Mouse (Mus musculus): ENCODE results near the gene Eln.

The Eln gene

DNA sequence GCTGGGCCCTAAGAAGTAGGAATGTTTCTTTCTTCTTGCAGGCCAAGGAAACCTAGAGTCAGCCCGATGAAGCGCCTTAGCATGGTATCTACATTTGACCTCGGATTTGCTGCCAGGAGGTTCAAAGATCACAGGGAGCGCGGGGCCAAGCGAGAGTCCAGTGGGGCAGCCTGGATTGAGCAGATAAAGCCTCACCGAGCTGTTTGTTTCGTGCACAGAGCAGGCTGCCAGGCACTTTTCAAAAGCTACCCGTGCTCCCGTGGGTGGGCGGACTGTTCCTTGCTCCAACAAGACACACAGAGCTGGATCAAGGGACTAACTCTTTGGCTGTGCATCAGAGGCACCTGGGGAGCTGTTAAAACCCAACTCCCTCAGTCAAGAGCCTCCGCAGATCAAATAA lies 3.1 kb downstream of the Eln start:
- peak; percentile 32 for DNase-seq (ENCODE audit: low spot score)

- no peak for DNase-seq (ENCODE audit: low spot score)
Measured at GRCm38 (mm10) chr5:134742221-134742795, 4.8 kb downstream of the Eln start.

DNA sequence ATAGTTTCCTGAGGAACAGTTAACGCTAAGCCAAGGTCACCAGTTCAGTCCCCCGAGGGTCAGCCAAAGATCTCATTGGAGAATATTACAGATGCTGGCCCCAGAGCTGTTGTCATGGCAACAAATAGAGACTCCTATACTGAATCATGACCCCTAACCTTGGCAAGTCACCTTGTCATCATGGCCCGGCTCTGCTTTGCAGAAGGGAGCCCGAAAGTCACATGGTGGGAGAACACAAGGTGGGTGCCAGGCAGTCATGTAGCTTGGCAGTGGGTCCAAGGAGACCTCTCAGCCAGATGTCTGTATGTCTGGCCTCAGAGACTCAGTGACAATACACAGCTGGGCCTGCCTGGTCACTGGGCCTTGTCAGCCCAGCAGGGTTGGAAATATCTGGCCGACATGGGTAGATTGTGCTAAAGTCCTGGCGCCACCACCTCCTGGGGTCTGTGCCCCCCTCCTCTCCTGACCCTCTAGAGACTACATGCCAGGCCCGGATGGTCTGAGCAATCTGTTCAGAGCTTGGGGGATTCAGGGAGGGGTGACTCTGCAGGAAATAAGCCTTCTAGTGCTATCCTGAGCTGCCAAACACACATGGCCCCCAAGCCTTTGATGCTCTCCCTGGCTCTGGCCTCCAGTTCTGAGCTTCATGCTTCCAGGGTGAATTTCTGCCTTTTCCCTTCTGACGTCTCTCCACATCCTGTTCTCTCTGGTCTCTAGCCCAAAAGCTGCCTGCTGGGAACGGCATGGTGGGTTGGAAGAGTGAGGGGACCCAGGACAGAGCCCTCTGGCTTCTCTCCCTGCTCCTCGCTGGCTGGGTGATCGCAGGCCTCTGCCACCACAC lies 6.4 kb downstream of the Eln start:
- no peak for DNase-seq (ENCODE audit: low spot score)

GRCm38 (mm10) chr5:134739951-134740350 lies 7.2 kb downstream of the Eln start:
- DNase-seq (ENCODE audit: low spot score): no peak

DNA sequence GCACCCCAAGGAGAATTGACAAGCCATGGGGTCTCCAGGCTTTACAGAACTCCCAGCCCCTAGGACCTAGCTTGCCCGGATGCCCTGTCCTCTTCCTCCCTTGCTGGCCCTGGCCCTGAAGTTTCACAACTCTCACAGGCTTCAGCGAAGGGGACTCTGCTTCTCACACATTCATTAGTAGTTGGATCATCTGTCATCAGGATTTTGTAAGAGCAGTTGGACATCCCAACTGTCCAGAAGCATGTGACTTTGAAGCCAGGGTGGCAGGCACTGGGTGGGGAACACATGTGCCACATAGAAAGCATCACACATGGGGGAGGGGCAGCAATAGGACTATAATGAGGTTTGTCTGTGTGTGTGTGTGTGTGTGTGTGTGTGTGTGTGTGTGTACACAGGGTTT lies 12.2 kb downstream of the Eln start:
- no peak for DNase-seq (ENCODE audit: low spot score)

DNA sequence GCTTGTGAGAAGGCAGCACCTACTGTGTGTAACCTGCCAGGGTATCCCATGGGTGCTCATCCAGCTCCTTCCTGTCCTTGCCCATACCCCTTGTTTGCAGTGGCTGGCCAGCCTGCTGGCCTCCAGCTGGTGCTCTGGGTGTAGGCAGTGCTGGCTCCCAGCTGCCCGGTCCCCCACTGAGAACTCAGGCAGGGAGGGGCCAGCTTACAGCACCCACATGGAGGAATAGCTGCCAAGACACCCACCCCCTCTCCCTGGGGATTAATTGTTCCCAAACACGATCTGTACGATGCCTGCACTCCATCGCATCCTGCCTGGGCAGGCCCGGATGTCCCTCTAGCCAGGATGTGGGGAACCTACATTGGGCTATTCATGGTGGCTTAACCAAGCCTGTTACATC lies 13.1 kb downstream of the Eln start:
- DNase-seq (ENCODE audit: low spot score): no peak

- DNase-seq (ENCODE audit: low spot score): no peak
Measured at GRCm38 (mm10) chr5:134733241-134733640, 13.9 kb downstream of the Eln start.

GRCm38 (mm10) chr5:134729124-134729523 lies 18.0 kb downstream of the Eln start:
- DNase-seq (ENCODE audit: low spot score): no peak

DNA sequence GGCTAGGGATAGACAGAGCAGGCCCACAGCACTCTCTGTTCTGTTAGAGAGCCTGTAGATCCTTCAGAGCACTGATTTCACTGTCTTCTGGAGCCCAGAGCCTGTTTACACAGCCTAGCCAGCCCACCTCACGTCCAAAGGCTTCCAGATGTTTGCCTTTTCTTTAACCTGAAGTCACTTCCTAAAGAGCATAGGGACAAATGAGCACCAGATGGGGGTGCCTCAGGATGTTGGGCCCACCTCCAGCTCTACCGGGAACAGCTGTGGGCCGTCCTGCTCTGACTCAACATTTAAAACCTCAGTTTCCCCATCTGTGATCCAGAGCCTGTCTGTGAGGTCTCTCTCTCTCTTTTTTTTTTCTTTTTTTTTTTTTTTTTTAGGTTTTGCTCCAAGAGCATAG lies 18.6 kb downstream of the Eln start:
- no peak for DNase-seq (ENCODE audit: low spot score)

DNA sequence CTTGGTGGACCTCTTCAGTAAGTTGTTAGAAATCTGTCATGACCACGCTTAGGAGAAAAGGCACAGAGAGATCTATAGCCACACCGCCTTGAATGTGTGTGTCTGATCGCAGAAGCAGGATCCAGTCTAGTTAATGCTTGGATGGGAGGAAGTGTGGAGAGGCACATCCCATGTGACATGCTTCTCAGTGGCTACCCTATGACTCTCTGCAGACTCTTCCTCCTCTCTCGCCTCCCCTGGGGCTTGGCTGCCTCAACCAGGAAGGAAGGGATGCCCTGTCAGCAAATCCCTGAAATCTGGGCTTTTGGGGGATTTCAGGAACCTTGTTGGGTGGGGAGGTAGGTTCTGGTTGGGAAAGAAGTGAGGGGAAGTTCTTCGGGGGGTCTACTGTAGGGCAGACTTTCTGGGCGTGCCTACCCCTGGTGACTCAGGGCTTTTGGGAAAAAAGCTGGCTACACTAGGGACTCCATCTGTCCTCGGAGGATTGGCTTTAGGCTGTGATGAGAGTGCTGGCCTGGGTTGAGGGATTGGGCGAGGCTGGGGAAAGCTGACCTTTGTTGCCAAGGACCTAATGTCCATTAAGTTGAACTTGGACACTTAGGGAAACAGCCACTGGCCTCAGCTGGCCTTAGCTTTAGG lies 20.0 kb downstream of the Eln start:
- DNase-seq (ENCODE audit: low spot score): no peak

GRCm38 (mm10) chr5:134725299-134725698 lies 21.8 kb downstream of the Eln start:
- no peak for DNase-seq (ENCODE audit: low spot score)

GRCm38 (mm10) chr5:134720058-134720457 lies 27.1 kb downstream of the Eln start:
- DNase-seq (ENCODE audit: low spot score): no peak

DNA sequence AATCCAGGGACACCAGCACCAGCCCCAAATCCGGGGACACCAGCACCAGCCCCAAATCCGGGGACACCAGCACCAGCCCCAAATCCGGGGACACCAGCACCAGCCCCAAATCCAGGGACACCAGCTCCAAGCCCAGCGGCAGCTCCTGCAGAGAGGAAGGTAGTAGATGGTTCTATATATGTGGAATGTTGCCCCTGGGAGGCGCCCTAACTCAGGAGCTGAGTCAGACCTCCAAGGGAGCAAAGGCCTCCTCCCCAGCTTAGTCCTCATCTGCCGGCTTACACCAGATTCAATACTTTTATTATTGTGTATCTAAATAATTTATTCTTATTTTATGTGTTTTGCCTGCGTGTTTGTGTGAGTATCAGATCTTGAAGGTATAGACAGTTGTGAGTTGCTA lies 36.0 kb downstream of the Eln start:
- DNase-seq (ENCODE audit: low spot score): no peak

DNA sequence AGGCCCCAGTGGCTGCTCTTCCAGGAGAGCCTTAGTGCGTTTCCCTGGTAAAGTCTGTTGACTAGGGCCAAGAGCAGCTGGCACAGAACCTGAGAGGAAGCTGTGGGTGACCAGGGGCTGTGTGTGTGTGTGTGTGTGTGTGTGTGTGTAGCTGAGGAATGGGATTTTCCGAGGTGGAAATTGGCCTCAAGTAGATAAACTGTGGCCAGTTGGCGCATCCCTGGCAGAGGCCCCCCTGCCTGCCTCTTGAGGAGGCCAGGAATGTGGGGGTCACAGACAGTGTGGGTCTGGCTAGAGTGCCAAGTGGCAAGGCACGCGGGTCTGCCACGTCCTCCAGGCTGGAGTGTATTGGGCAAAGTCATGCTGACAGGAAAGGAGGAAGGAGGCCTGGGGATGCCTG lies 37.8 kb downstream of the Eln start:
- DNase-seq (ENCODE audit: low spot score): no peak

DNA sequence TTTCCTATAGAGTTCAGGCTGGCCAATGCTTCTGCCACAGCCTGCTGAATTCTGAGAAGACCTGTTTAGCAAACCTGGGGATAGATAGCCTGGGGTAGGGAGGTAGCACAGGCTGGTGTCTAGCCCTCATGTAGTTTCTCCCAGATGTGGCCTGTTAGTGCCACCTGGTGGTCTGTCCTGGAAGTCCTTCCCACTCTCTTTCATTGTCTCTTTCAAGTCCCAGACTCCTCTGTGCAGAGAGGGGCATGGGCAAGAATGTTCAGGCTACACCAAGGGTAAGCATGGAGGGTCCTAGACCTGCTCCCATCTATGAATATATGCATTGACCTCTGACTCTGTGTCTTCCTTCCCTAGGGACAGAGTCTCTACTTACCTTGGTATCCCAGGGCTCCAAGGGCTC lies 43.0 kb downstream of the Eln start:
- peak; percentile 26 for DNase-seq (ENCODE audit: low spot score)

- DNase-seq (ENCODE audit: low spot score): no peak
Measured at GRCm38 (mm10) chr5:134695539-134695938, 51.6 kb downstream of the Eln start.

DNA sequence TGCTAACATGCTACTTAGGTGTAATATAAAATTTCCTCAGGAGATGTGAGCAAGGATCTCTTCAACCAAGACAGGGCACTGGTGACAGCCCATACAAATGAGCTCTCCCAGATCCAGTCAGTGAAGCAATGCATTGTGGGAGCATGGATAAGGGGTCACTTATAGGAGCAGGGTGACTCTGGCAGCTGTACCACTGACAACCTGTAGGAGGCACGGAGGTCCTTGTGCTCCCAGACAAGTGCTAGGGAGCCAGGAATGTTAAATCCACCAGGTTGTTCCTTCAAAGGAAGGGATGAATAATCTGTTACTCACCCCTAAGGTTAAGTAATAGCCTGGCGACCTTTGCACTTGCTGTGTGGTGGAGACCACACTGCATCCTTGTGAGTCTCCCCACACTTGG lies 52.0 kb downstream of the Eln start:
- DNase-seq (ENCODE audit: low spot score): no peak

DNA sequence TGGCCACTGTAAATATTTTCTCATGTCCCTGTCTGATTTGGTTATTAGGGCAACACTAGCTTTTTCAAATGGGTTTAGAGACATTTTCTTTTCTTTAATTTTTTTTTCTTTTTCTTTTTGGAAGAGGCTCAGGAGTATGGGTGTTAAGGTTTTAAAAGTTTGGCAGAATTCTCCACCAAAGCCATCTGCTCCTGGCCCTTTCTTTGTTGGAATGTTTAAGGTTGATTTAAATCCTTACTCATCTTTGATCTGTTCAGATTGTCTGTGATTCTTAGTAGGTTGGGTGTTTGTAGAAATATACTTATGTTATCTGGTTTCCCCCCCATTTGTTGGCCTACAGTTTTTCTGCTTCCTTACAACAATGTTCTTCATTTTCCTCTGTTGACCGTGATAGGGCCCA lies 54.4 kb downstream of the Eln start:
- no peak for DNase-seq (ENCODE audit: low spot score)

DNA sequence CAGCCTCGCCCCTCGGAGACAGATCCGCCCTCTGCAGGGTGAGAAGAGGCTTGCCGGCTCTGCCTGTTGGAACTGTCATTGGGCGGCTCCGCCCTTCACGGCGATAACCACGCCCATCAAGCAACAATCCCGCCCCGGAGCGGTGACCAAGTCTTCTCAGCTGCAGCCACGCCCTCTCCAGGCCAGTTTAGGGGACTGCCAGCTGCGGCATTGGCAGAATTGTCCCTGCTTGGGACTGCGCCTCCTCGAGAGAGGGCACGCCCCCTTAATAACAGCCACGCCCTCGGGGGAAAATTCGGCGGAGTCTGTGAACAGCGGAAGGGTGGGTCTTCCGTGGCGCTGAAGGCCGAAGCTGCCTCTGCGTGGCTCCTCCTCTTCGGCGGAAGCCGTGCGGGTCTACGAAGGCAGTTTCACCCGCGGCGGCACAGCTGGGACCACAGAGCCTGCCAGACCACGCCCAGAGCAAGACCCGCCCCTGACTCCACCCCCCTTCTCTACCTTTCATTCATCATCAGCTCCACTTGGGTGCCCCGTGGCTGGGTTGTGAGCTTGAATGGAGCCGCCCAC lies 58.3 kb downstream of the Eln start:
- peak; percentile 99 for DNase-seq (ENCODE audit: low spot score)

GRCm38 (mm10) chr5:134688086-134688717 lies 58.9 kb downstream of the Eln start, which contains the start of gene Limk1:
Gene Limk1 (minus strand): TSS chr5:134688598.
- DNase-seq (ENCODE audit: low spot score): no peak

- DNase-seq (ENCODE audit: low spot score): no peak
Measured at GRCm38 (mm10) chr5:134687187-134687586, 59.9 kb downstream of the Eln start.

DNA sequence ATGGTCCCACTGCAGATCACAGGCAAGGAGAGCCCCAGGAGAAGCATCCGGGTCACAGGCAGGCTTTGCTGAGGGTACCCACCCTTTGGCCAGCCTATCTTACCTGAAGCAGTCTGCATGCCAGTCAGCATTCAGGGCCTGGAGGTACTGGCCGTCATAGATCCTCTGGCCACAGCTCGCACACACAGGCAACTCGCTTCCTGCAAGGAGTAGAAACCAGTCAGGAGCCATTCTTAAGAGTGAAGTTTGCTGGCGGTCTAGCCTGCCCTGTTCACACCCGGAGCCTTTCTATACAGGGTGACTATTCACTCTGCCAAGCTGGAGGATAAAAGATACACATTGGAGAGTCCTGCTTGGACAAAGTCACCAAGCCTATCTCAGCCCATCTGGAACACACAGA lies 60.6 kb downstream of the Eln start:
- DNase-seq (ENCODE audit: low spot score): no peak

DNA sequence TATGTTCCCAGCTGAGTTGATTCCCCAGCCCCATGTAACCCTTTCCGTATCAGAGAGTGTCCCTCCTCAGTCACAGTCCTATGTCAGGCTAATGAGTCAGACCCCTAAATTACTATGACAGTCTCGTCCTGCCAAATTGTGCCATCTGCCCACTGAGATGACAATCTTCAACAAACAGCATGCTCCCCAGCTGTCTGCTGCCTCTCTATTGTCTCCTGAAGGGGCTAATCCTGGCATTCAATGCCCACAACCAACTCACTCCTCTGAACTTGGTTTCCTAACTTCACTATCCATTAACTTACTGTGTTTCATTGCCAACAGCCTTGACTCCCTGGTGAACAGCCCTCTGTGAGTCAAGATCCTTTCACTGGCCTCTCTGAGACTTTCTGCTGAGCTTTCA lies 62.7 kb downstream of the Eln start:
- no peak for DNase-seq (ENCODE audit: low spot score)

Measured in ovary, adult 18-20 months (tissue).